Mouse (Mus musculus): Measurements from ENCODE around the gene Slc46a2. TPM values are rescaled to one million over a fixed set of nuclear protein-coding genes. Genes with fewer than 3 reads are reported as not detected.

Slc46a2 gene
- polyA plus RNA-seq, 1 experiment = not detected

DNA sequence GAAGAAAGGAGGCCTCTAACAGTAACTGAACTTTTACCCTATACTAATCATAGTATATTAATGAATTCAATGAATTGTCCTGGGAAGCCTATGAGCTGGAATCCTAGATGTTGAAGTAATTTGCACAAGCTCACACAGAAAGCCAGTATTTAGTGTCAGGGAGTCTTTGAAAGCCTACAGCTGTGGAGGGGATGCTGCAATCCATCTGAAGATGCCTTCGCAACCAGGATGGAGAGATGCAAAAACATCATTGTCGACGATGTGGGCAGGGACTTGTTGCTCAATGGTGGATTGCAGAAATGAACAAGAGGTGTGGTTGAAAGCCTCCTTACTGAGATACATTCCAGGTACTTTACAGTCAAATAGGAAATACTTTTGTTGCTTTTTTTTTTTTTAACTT is 3.1 kb upstream of the Slc46a2 start:
- H3K4me3 ChIP-seq (ENCODE audit: insufficient read depth, low read depth, low read length) = no peak overlapping the region
- no peak overlapping the region for H3K27ac ChIP-seq (ENCODE audit: insufficient read depth, low read depth, low read length)
- WGBS = 66% methylated on average over 3 of the region's 3 CpGs
- TF ChIP-seq CTCF (IDR thresholded peaks at IDR 0.05; ENCODE audit: insufficient read depth, low read depth, low read length) (no peak), POLR2A (IDR thresholded peaks at IDR 0.05; ENCODE audit: insufficient read depth, low read depth, low read length) (no peak)
- no peaks in the 10 kb centered on the region for H3K4me1 ChIP-seq (ENCODE audit: control insufficient read depth, insufficient read depth, low read length)

- no peak overlapping the region for H3K4me3 ChIP-seq (ENCODE audit: insufficient read depth, low read depth, low read length)
- no peak overlapping the region for H3K27ac ChIP-seq (ENCODE audit: insufficient read depth, low read depth, low read length)
- TF ChIP-seq CTCF (IDR thresholded peaks at IDR 0.05; ENCODE audit: insufficient read depth, low read depth, low read length) (no peak), POLR2A (IDR thresholded peaks at IDR 0.05; ENCODE audit: insufficient read depth, low read depth, low read length) (no peak)
- 98% methylated on average over 2 of the region's 2 CpGs for WGBS
- no peaks in the 10 kb centered on the region for H3K4me1 ChIP-seq (ENCODE audit: control insufficient read depth, insufficient read depth, low read length)
Measured at GRCm38 (mm10) chr4:59908785-59909184, 6.1 kb downstream of the Slc46a2 start.

GRCm38 (mm10) chr4:59907657-59908230 is 7.1 kb downstream of the Slc46a2 start:
- TF ChIP-seq CTCF (IDR thresholded peaks at IDR 0.05; ENCODE audit: insufficient read depth, low read depth, low read length) (no peak), POLR2A (IDR thresholded peaks at IDR 0.05; ENCODE audit: insufficient read depth, low read depth, low read length) (no peak)
- WGBS = 58% methylated on average over 10 of the region's 10 CpGs
- Histone ChIP-seq H3K4me1 (ENCODE audit: control insufficient read depth, insufficient read depth, low read length) (no peaks in the 10 kb centered on the region), H3K4me3 (ENCODE audit: insufficient read depth, low read depth, low read length) (no peak overlapping the region), H3K27ac (ENCODE audit: insufficient read depth, low read depth, low read length) (no peak overlapping the region)

DNA sequence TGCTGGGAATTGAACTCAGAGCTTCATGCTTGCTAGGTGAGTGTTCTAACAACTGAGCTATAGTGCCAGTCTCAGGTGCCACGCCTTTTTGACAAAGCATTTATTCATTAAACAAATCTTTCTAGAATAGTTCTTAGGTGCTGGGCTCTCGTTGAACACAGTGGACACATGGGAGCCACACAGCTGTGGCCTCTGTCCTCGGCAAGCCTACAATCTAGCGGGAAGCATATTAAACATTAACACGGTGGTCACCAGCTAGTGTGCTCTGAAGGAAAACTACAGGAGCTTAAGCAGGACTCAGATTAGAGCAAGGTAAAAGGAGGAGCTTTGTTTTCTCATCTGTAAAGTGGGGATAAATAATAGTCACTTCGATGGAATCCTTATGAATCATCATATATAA is 7.8 kb downstream of the Slc46a2 start:
- H3K4me1 ChIP-seq (ENCODE audit: control insufficient read depth, insufficient read depth, low read length) = peaks cover 5% of the 10 kb centered on the region; the same call in 1 of the 2 replicates
- TF ChIP-seq POLR2A (IDR thresholded peaks at IDR 0.05; ENCODE audit: insufficient read depth, low read depth, low read length) = no peak
- no peak for TF ChIP-seq CTCF (IDR thresholded peaks at IDR 0.05; ENCODE audit: insufficient read depth, low read depth, low read length)
- H3K4me3 ChIP-seq (ENCODE audit: insufficient read depth, low read depth, low read length) = no peak overlapping the region
- 88% methylated on average over 6 of the region's 6 CpGs for WGBS
- H3K27ac ChIP-seq (ENCODE audit: insufficient read depth, low read depth, low read length) = no peak overlapping the region

GRCm38 (mm10) chr4:59902547-59902946 is 12.3 kb downstream of the Slc46a2 start:
- Histone ChIP-seq H3K4me3 (ENCODE audit: insufficient read depth, low read depth, low read length) (no peak overlapping the region), H3K4me1 (ENCODE audit: control insufficient read depth, insufficient read depth, low read length) (peaks cover 5% of the 10 kb centered on the region; the same call in 1 of the 2 replicates), H3K27ac (ENCODE audit: insufficient read depth, low read depth, low read length) (no peak overlapping the region)
- WGBS = 70% methylated on average over 6 of the region's 6 CpGs
- TF ChIP-seq POLR2A (IDR thresholded peaks at IDR 0.05; ENCODE audit: insufficient read depth, low read depth, low read length) (no peak), CTCF (IDR thresholded peaks at IDR 0.05; ENCODE audit: insufficient read depth, low read depth, low read length) (no peak)

GRCm38 (mm10) chr4:59901810-59902209 is 13.0 kb downstream of the Slc46a2 start:
- H3K4me3 ChIP-seq (ENCODE audit: insufficient read depth, low read depth, low read length) = no peak overlapping the region
- TF ChIP-seq POLR2A (IDR thresholded peaks at IDR 0.05; ENCODE audit: insufficient read depth, low read depth, low read length) = no peak
- no peak for TF ChIP-seq CTCF (IDR thresholded peaks at IDR 0.05; ENCODE audit: insufficient read depth, low read depth, low read length)
- 92% methylated on average over 6 of the region's 6 CpGs for WGBS

DNA sequence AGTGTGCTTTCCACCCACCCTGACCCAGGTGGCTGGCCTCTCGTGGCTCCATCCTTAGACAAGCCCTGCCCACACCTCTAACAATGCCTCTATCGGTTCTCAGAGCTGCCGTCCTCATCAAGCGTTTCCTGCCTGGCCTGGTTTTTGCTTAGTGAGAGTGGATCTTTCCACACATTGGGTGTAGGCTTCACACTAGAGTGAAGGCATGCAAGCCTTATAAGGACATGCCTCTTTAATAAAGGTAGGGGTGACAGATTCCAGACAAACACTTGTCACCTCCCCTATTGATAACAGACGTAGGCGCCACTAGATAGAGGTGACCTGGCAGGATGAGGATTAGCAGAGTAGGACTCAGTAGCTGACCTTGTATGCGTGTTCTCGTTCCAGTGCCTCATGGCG is 16.3 kb downstream of the Slc46a2 start:
- no peak overlapping the region for H3K4me3 ChIP-seq (ENCODE audit: insufficient read depth, low read depth, low read length)
- WGBS = 90% methylated on average over 9 of the region's 9 CpGs
- no peak for TF ChIP-seq POLR2A (IDR thresholded peaks at IDR 0.05; ENCODE audit: insufficient read depth, low read depth, low read length)
- TF ChIP-seq CTCF (IDR thresholded peaks at IDR 0.05; ENCODE audit: insufficient read depth, low read depth, low read length) = no peak
- H3K27ac ChIP-seq (ENCODE audit: insufficient read depth, low read depth, low read length) = no peak overlapping the region
- peaks cover 8% of the 10 kb centered on the region; the same call in 1 of the 2 replicates for H3K4me1 ChIP-seq (ENCODE audit: control insufficient read depth, insufficient read depth, low read length)

More at GRCm38 (mm10) chr4:59901810-59902209, 13.0 kb downstream of the Slc46a2 start:
- peaks cover 5% of the 10 kb centered on the region; the same call in 1 of the 2 replicates for H3K4me1 ChIP-seq (ENCODE audit: control insufficient read depth, insufficient read depth, low read length)
- H3K27ac ChIP-seq (ENCODE audit: insufficient read depth, low read depth, low read length) = no peak overlapping the region

DNA sequence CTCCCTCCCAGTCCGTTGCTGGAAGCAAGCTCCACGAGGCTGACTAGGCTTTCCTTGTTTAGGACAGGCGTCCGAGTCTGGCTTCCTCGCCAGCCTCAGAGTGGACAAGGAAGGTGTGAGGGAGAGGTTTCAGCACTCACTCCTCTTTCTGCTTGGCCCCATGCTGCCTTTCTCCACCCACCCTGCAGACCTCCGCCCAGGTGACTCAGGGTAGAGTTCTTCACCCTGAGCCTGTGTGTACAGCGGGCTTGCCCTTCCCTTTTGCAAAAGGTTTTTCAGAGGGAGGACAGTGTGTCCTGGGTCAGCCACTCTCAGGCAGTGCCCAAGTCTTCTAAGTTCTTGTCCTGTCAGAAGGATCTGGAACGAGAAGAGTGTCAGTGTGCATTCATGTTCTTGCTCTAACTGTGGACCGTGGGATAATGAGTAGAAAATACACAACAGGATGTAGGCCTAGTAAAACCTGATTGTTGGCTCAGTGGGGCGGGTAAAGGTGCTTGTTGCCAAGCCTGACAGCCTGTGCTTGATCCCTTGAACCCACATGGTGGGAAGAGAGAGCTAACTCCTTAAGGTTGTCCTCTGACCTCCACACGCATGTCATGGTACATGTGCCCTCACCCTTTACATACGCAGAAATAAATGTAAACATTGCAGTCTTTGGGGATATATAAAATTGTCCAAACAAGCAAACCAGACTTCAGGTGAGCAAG is 16.9 kb downstream of the Slc46a2 start:
- H3K27ac ChIP-seq (ENCODE audit: insufficient read depth, low read depth, low read length) = no peak overlapping the region
- WGBS = 87% methylated on average over 12 of the region's 12 CpGs
- H3K4me3 ChIP-seq (ENCODE audit: insufficient read depth, low read depth, low read length) = no peak overlapping the region
- peaks cover 8% of the 10 kb centered on the region; the same call in 1 of the 2 replicates for H3K4me1 ChIP-seq (ENCODE audit: control insufficient read depth, insufficient read depth, low read length)
- TF ChIP-seq CTCF (IDR thresholded peaks at IDR 0.05; ENCODE audit: insufficient read depth, low read depth, low read length) (no peak), POLR2A (IDR thresholded peaks at IDR 0.05; ENCODE audit: insufficient read depth, low read depth, low read length) (no peak)

DNA sequence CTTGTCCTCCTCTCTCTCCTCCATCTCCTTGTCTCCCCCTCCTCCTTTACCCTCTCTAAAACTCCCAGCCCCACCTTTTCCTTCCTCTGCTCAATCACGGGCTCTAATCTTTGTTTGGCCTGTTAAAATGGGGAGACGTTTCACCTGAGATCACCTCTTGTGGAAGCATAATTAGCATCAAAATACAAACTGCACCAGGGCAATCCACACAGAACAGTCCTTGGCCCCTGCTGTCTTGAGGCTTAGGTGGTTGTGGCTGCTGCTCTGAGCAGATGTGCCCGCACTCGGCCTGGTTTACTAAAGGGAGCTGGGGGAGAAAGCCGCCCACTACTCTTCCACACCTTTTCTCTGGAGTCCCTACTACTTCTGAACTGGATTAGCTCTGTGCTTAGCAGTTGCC is 18.9 kb downstream of the Slc46a2 start:
- WGBS = 64% methylated on average over 5 of the region's 5 CpGs
- no peak overlapping the region for H3K27ac ChIP-seq (ENCODE audit: insufficient read depth, low read depth, low read length)
- TF ChIP-seq POLR2A (IDR thresholded peaks at IDR 0.05; ENCODE audit: insufficient read depth, low read depth, low read length) (no peak), CTCF (IDR thresholded peaks at IDR 0.05; ENCODE audit: insufficient read depth, low read depth, low read length) (no peak)
- peaks cover 13% of the 10 kb centered on the region for H3K4me1 ChIP-seq (ENCODE audit: control insufficient read depth, insufficient read depth, low read length)
- no peak overlapping the region for H3K4me3 ChIP-seq (ENCODE audit: insufficient read depth, low read depth, low read length)

All from olfactory bulb, adult 2 months (tissue).